Mouse (Mus musculus): ENCODE measurements around the gene Arv1. TPM values are rescaled to one million over a fixed set of nuclear protein-coding genes. Genes with fewer than 3 reads are reported as not detected.

Gene Arv1
- polyA plus RNA-seq, 1 experiment from 2014 or later: 37.7 TPM

GRCm38 (mm10) chr8:124763061-124763460 lies 41.1 kb downstream of the Arv1 start:
- H3K4me3 ChIP-seq: no peak overlapping the region
- no peak overlapping the region for H3K9ac ChIP-seq
- no peak overlapping the region for H3K27ac ChIP-seq
- ATAC-seq (ENCODE audit: low FRiP score): no peak
- WGBS: 76% methylated on average over 7 of the region's 7 CpGs
- H3K4me1 ChIP-seq: no peaks in the 10 kb centered on the region
- H3K36me3 ChIP-seq: no peaks in the 10 kb centered on the region
- H3K4me2 ChIP-seq (replicated peaks): no peak overlapping the region
- H3K27me3 ChIP-seq: no peaks in the 10 kb centered on the region
- H3K9me3 ChIP-seq (replicated peaks): no peaks in the 10 kb centered on the region

GRCm38 (mm10) chr8:124772389-124772788 lies 50.5 kb downstream of the Arv1 start:
- peaks cover 23% of the 10 kb centered on the region for H3K27me3 ChIP-seq
- no peaks in the 10 kb centered on the region for H3K9me3 ChIP-seq (replicated peaks)
- H3K36me3 ChIP-seq: no peaks in the 10 kb centered on the region
- H3K4me3 ChIP-seq: no peak overlapping the region
- H3K27ac ChIP-seq: no peak overlapping the region
- ATAC-seq (ENCODE audit: low FRiP score): no peak
- no peak overlapping the region for H3K9ac ChIP-seq
- WGBS: 70% methylated on average over 2 of the region's 2 CpGs
- no peak overlapping the region for H3K4me2 ChIP-seq (replicated peaks)
- H3K4me1 ChIP-seq: no peaks in the 10 kb centered on the region

GRCm38 (mm10) chr8:124775695-124776094 lies 53.8 kb downstream of the Arv1 start:
- no peak for ATAC-seq (ENCODE audit: low FRiP score)
- no peaks in the 10 kb centered on the region for H3K9me3 ChIP-seq (replicated peaks)
- no peak overlapping the region for H3K9ac ChIP-seq
- H3K4me1 ChIP-seq: peaks cover 6% of the 10 kb centered on the region
- H3K27me3 ChIP-seq: peaks cover 23% of the 10 kb centered on the region
- whole genome bisulfite sequencing: 13% methylated on average over 16 of the region's 16 CpGs
- H3K27ac ChIP-seq: no peak overlapping the region
- no peaks in the 10 kb centered on the region for H3K36me3 ChIP-seq
- H3K4me2 ChIP-seq (replicated peaks): peak overlapping the region; percentile 44
- H3K4me3 ChIP-seq: no peak overlapping the region

GRCm38 (mm10) chr8:124780236-124780635 lies 58.3 kb downstream of the Arv1 start:
- no peaks in the 10 kb centered on the region for H3K9me3 ChIP-seq (replicated peaks)
- ATAC-seq (ENCODE audit: low FRiP score): peak; percentile 78
- H3K36me3 ChIP-seq: no peaks in the 10 kb centered on the region
- peaks cover 11% of the 10 kb centered on the region for H3K27me3 ChIP-seq
- no peak overlapping the region for H3K4me3 ChIP-seq
- H3K4me2 ChIP-seq (replicated peaks): no peak overlapping the region; the same call in 1 of the 2 replicates
- peak overlapping the region; percentile 85 for H3K27ac ChIP-seq
- 16% methylated on average over 7 of the region's 7 CpGs for WGBS
- H3K9ac ChIP-seq: peak overlapping the region; percentile 38; the same call in 1 of the 2 replicates
- H3K4me1 ChIP-seq: peaks cover 16% of the 10 kb centered on the region

GRCm38 (mm10) chr8:124782431-124782830 lies 60.5 kb downstream of the Arv1 start:
- H3K9ac ChIP-seq: no peak overlapping the region
- H3K4me1 ChIP-seq: peaks cover 16% of the 10 kb centered on the region
- H3K27me3 ChIP-seq: peaks cover 18% of the 10 kb centered on the region
- no peak for ATAC-seq (ENCODE audit: low FRiP score)
- 77% methylated on average over 3 of the region's 3 CpGs for WGBS
- no peaks in the 10 kb centered on the region for H3K9me3 ChIP-seq (replicated peaks)
- no peak overlapping the region for H3K4me2 ChIP-seq (replicated peaks)
- no peak overlapping the region for H3K4me3 ChIP-seq
- no peaks in the 10 kb centered on the region for H3K36me3 ChIP-seq
- H3K27ac ChIP-seq: no peak overlapping the region

GRCm38 (mm10) chr8:124783228-124783627 lies 61.3 kb downstream of the Arv1 start:
- no peak overlapping the region for H3K4me2 ChIP-seq (replicated peaks)
- H3K4me3 ChIP-seq: no peak overlapping the region
- ATAC-seq (ENCODE audit: low FRiP score): no peak
- H3K27me3 ChIP-seq: peaks cover 18% of the 10 kb centered on the region
- no peak overlapping the region for H3K27ac ChIP-seq
- no peak overlapping the region for H3K9ac ChIP-seq
- peaks cover 16% of the 10 kb centered on the region for H3K4me1 ChIP-seq
- no peaks in the 10 kb centered on the region for H3K36me3 ChIP-seq
- WGBS: 87% methylated on average over 15 of the region's 15 CpGs
- no peaks in the 10 kb centered on the region for H3K9me3 ChIP-seq (replicated peaks)

Other genes with a start within 250 kb of the Arv1 start
- 44.2 and 44.6 TPM in 2 replicates for gene Cog2, start 201.4 kb upstream of the Arv1 start, polyA plus RNA-seq (2016; fragmentation: Nextera tagmentation; extraction: Ambion mirVana)
- gene Agt, start 152.4 kb upstream of the Arv1 start, polyA plus RNA-seq (2016; fragmentation: Nextera tagmentation; extraction: Ambion mirVana): 0.35 and 0.44 TPM in 2 replicates
- not detected in 2 replicates for gene Capn9, start 146.0 kb upstream of the Arv1 start, polyA plus RNA-seq (2016; fragmentation: Nextera tagmentation; extraction: Ambion mirVana)
- 26.6 and 31.2 TPM in 2 replicates for gene 2310022B05Rik, start 58.8 kb upstream of the Arv1 start, polyA plus RNA-seq (2016; fragmentation: Nextera tagmentation; extraction: Ambion mirVana)
- gene Ttc13, start 156 bp upstream of the Arv1 start, polyA plus RNA-seq (2016; fragmentation: Nextera tagmentation; extraction: Ambion mirVana): 61.4 and 62.2 TPM in 2 replicates
- gene Fam89a, start 29.7 kb downstream of the Arv1 start, polyA plus RNA-seq (2016; fragmentation: Nextera tagmentation; extraction: Ambion mirVana): 5.1 and 6.0 TPM in 2 replicates
- gene Trim67, start 71.0 kb downstream of the Arv1 start, polyA plus RNA-seq (2016; fragmentation: Nextera tagmentation; extraction: Ambion mirVana): 11.9 and 13.2 TPM in 2 replicates
- 103 and 107 TPM in 2 replicates for gene Gnpat, start 140.9 kb downstream of the Arv1 start, polyA plus RNA-seq (2016; fragmentation: Nextera tagmentation; extraction: Ambion mirVana)
- gene 2810004N23Rik, start 141.0 kb downstream of the Arv1 start, polyA plus RNA-seq (2016; fragmentation: Nextera tagmentation; extraction: Ambion mirVana): 42.2 and 43.9 TPM in 2 replicates
- gene Exoc8, start 175.6 kb downstream of the Arv1 start, polyA plus RNA-seq (2016; fragmentation: Nextera tagmentation; extraction: Ambion mirVana): 17.2 and 18.8 TPM in 2 replicates
- 15.2 and 17.0 TPM in 2 replicates for gene Sprtn, start 175.7 kb downstream of the Arv1 start, polyA plus RNA-seq (2016; fragmentation: Nextera tagmentation; extraction: Ambion mirVana)
- gene Egln1, start 227.2 kb downstream of the Arv1 start, polyA plus RNA-seq (2016; fragmentation: Nextera tagmentation; extraction: Ambion mirVana): 17.3 and 17.5 TPM in 2 replicates

Data from hindbrain, embryonic 12.5 days (tissue).